Mouse (Mus musculus) cortical plate, adult 2 months (tissue): ENCODE measurements around the gene Sugct. TPM values are rescaled to one million over a fixed set of nuclear protein-coding genes. Genes with fewer than 3 reads are reported as not detected.

Source experiments
- H3K27ac ChIP-seq: fragments of 200-500 bp; 2 replicates; pipeline ENCODE4 v1.5.1; 2012; ENCODE audit warnings: low read length, control low read depth, inconsistent platforms; ENCODE audit not compliant: insufficient read depth
- H3K4me1 ChIP-seq: fragments of 200-500 bp; 2 replicates; pipeline ENCODE4 v1.6.1; 2011; ENCODE audit warnings: low read length; ENCODE audit not compliant: control insufficient read depth, insufficient read depth
- H3K4me3 ChIP-seq: fragments of 200-500 bp; 2 replicates; pipeline ENCODE4 v1.5.1; 2011; ENCODE audit warnings: mild to moderate bottlenecking, low read length, control low read depth; ENCODE audit not compliant: insufficient read depth
- CTCF ChIP-seq: fragments of 200-500 bp; IDR thresholded peaks from 2 replicates; pipeline ENCODE4 v1.5.1; 2011; ENCODE audit warnings: mild to moderate bottlenecking, control low read depth, low read length; ENCODE audit not compliant: insufficient read depth; ENCODE audit errors: extremely low read depth
- POLR2A ChIP-seq: fragments of 200-500 bp; IDR thresholded peaks from 2 replicates; pipeline ENCODE4 v1.6.1; 2011; ENCODE audit warnings: mild to moderate bottlenecking, low read length, control low read depth; ENCODE audit not compliant: insufficient read depth; ENCODE audit errors: extremely low read depth
- polyA plus RNA-seq: library from polyadenylated mRNA; depleted of rRNA; stranded (reverse); fragments of >200 nt; gene quantifications from 2 replicates; pipeline ENCODE4 v1.2.3, GENCODE M21; 2012; rRNA removed

Sugct gene
- polyA plus RNA-seq = 4.3 and 4.5 TPM in 2 replicates

- H3K4me1 ChIP-seq = no peaks in the 10 kb centered on the region
- H3K27ac ChIP-seq = peak within 1 kb of the TSS; percentile 92
- peak; percentile 87 for TF ChIP-seq POLR2A
- no peak for TF ChIP-seq CTCF
- peak within 1 kb of the TSS; percentile 96 for H3K4me3 ChIP-seq
Observed at GRCm38 (mm10) chr13:17694911-17695699, at the start of gene Sugct, which contains the start of gene Mplkip. TSS of gene Sugct (minus strand) at chr13:17695553. TSS of gene Mplkip (plus strand) at chr13:17695192.

- H3K27ac ChIP-seq = no peak overlapping the region
- H3K4me1 ChIP-seq = no peaks in the 10 kb centered on the region
- TF ChIP-seq CTCF = no peak
- no peak for TF ChIP-seq POLR2A
- H3K4me3 ChIP-seq = no peak overlapping the region
Observed at GRCm38 (mm10) chr13:17728798-17729197, 33.4 kb upstream of the Sugct start.

- H3K4me1 ChIP-seq = no peaks in the 10 kb centered on the region
- H3K4me3 ChIP-seq = no peak overlapping the region
- no peak overlapping the region for H3K27ac ChIP-seq
- no peak for TF ChIP-seq POLR2A
- TF ChIP-seq CTCF = no peak
Observed at GRCm38 (mm10) chr13:17727922-17728321, 32.6 kb upstream of the Sugct start.

GRCm38 (mm10) chr13:17717357-17717756, 22.0 kb upstream of the Sugct start:
- H3K27ac ChIP-seq = no peak overlapping the region
- H3K4me1 ChIP-seq = no peaks in the 10 kb centered on the region
- H3K4me3 ChIP-seq = no peak overlapping the region
- TF ChIP-seq CTCF (no peak), POLR2A (no peak)

GRCm38 (mm10) chr13:17708784-17709311, 13.5 kb upstream of the Sugct start:
- no peak overlapping the region for H3K4me3 ChIP-seq
- TF ChIP-seq CTCF = no peak
- no peak overlapping the region for H3K27ac ChIP-seq
- H3K4me1 ChIP-seq = no peaks in the 10 kb centered on the region; the same call in 1 of the 2 replicates

GRCm38 (mm10) chr13:17705188-17705826, 10.0 kb upstream of the Sugct start:
- H3K27ac ChIP-seq = no peak overlapping the region
- no peak overlapping the region for H3K4me3 ChIP-seq
- TF ChIP-seq CTCF = no peak
- no peak for TF ChIP-seq POLR2A
- no peaks in the 10 kb centered on the region; the same call in 1 of the 2 replicates for H3K4me1 ChIP-seq

- H3K4me1 ChIP-seq = no peaks in the 10 kb centered on the region
- no peak overlapping the region for H3K27ac ChIP-seq
- TF ChIP-seq POLR2A (no peak), CTCF (no peak)
- H3K4me3 ChIP-seq = no peak overlapping the region
Observed at GRCm38 (mm10) chr13:17702311-17702710, 7.0 kb upstream of the Sugct start.

GRCm38 (mm10) chr13:17701322-17701721, 6.0 kb upstream of the Sugct start:
- no peaks in the 10 kb centered on the region for H3K4me1 ChIP-seq
- H3K27ac ChIP-seq = no peak overlapping the region
- TF ChIP-seq POLR2A (no peak), CTCF (no peak)
- H3K4me3 ChIP-seq = no peak overlapping the region

- Histone ChIP-seq H3K4me1 (no peaks in the 10 kb centered on the region), H3K4me3 (no peak overlapping the region), H3K27ac (no peak overlapping the region)
- TF ChIP-seq CTCF = no peak
- TF ChIP-seq POLR2A = no peak
Observed at GRCm38 (mm10) chr13:17700090-17700715, 4.8 kb upstream of the Sugct start.
